Mouse (Mus musculus) liver, embryonic 12.5 days (tissue): ENCODE measurements around the gene Vps51. TPM values are rescaled to one million over a fixed set of nuclear protein-coding genes. Genes with fewer than 3 reads are reported as not detected.

ENCODE experiments used
- ATAC-seq: fragments of 200-750 bp; cut with Nextera tagmentation; 2 replicates; pipeline ENCODE4 v1.8.0; 2017; ENCODE audit warnings: moderate number of reproducible peaks, mild to moderate bottlenecking, moderate library complexity
- H3K27ac ChIP-seq: fragments of 300-500 bp; sonication (generic); 2 replicates; pipeline ENCODE4 v1.5.1; 2016; ENCODE audit warnings: mild to moderate bottlenecking
- H3K27me3 ChIP-seq: fragments of 300-500 bp; sonication (generic); replicated peaks from 2 replicates; pipeline ENCODE4 v1.6.1; 2016; ENCODE audit warnings: mild to moderate bottlenecking, moderate library complexity
- H3K36me3 ChIP-seq: fragments of 300-500 bp; sonication (generic); 2 replicates; pipeline ENCODE4 v1.6.1; 2016; ENCODE audit warnings: mild to moderate bottlenecking, moderate library complexity
- H3K4me1 ChIP-seq: fragments of 300-500 bp; sonication (generic); 2 replicates; pipeline ENCODE4 v1.6.1; 2016
- H3K4me2 ChIP-seq: fragments of 300-500 bp; sonication (generic); 2 replicates; pipeline ENCODE4 v1.6.1; 2016; ENCODE audit warnings: mild to moderate bottlenecking, moderate library complexity
- H3K4me3 ChIP-seq: fragments of 300-500 bp; sonication (generic); 2 replicates; pipeline ENCODE4 v1.5.1; 2016; ENCODE audit warnings: mild to moderate bottlenecking, moderate library complexity
- H3K9ac ChIP-seq: fragments of 300-500 bp; sonication (generic); 2 replicates; pipeline ENCODE4 v1.6.1; 2016; ENCODE audit warnings: mild to moderate bottlenecking, moderate library complexity
- H3K9me3 ChIP-seq: fragments of 300-500 bp; sonication (generic); replicated peaks from 2 replicates; pipeline ENCODE4 v1.6.1; 2016; ENCODE audit warnings: mild to moderate bottlenecking, moderate library complexity
- WGBS: fragments of 180-500 bp; shearing (Covaris S2); methylation state at CpG from one replicate; pipeline ENCODE4 v1.1.7; 2016; ENCODE audit not compliant: insufficient replicate concordance; 5-methylcytosine and 5-hydroxymethylcytosine counted together
- polyA plus RNA-seq: library from polyadenylated mRNA; unstranded; fragments of >200 nt; fragmentation: Nextera tagmentation; extraction: Ambion mirVana; gene quantifications from 2 replicates; pipeline ENCODE4 v1.2.1, GENCODE M21; 2016

The Vps51 gene
- polyA plus RNA-seq, 1 experiment from 2014 or later, result 35.8 TPM

- peaks cover 61% of the 10 kb centered on the region for H3K4me1 ChIP-seq
- H3K27ac ChIP-seq, result peak overlapping the region; percentile 86
- 13% methylated on average over 5 of the region's 5 CpGs for WGBS
- no peaks in the 10 kb centered on the region for H3K9me3 ChIP-seq
- peak overlapping the region; percentile 94 for H3K9ac ChIP-seq
- H3K4me3 ChIP-seq, result peak overlapping the region; percentile 95
- H3K27me3 ChIP-seq, result no peaks in the 10 kb centered on the region
- H3K36me3 ChIP-seq, result peaks cover 57% of the 10 kb centered on the region
- H3K4me2 ChIP-seq, result peak overlapping the region; percentile 86
- ATAC-seq, result no peak
These were observed 18.5 kb downstream of the Vps51 start for GRCm38 (mm10) chr19:6058513-6058912.

GRCm38 (mm10) chr19:6057313-6058096, 19.5 kb downstream of the Vps51 start, which contains the start of the genes Mrpl49 and Fau:
Gene Mrpl49, minus strand, starts transcription at chr19:6057785.
Gene Fau, plus strand, starts transcription at chr19:6057844.
- Histone ChIP-seq H3K9ac (peak within 1 kb of the TSS; percentile 94), H3K36me3 (peaks cover 64% of the 10 kb centered on the region), H3K4me1 (peaks cover 61% of the 10 kb centered on the region), H3K9me3 (no peaks in the 10 kb centered on the region), H3K4me2 (peak within 1 kb of the TSS; percentile 86), H3K4me3 (peak within 1 kb of the TSS; percentile 95), H3K27ac (peak within 1 kb of the TSS; percentile 86), H3K27me3 (no peaks in the 10 kb centered on the region)
- ATAC-seq, result peak; percentile 82
- under 1% methylated on average over 63 of the region's 63 CpGs for WGBS

GRCm38 (mm10) chr19:6056696-6057095, 20.3 kb downstream of the Vps51 start:
- Histone ChIP-seq H3K4me1 (peaks cover 54% of the 10 kb centered on the region), H3K36me3 (peaks cover 72% of the 10 kb centered on the region)

GRCm38 (mm10) chr19:6054296-6054695, 22.7 kb downstream of the Vps51 start:
- Histone ChIP-seq H3K9me3 (no peaks in the 10 kb centered on the region), H3K9ac (no peak overlapping the region), H3K27me3 (no peaks in the 10 kb centered on the region), H3K27ac (0 out of 2 replicates have a peak overlapping the region, but pooled peaks have one; percentile 10), H3K4me2 (no peak overlapping the region), H3K4me3 (no peak overlapping the region), H3K36me3 (peaks cover 82% of the 10 kb centered on the region), H3K4me1 (peaks cover 44% of the 10 kb centered on the region)
- no peak for ATAC-seq
- 74% methylated on average over 5 of the region's 5 CpGs for WGBS

More at GRCm38 (mm10) chr19:6056696-6057095, 20.3 kb downstream of the Vps51 start:
- no peaks in the 10 kb centered on the region for H3K9me3 ChIP-seq
- 55% methylated on average over 4 of the region's 4 CpGs for WGBS
- H3K4me3 ChIP-seq, result peak overlapping the region; percentile 95
- no peak for ATAC-seq
- H3K27ac ChIP-seq, result peak overlapping the region; percentile 86; the same call in 1 of the 2 replicates
- peak overlapping the region; percentile 86 for H3K4me2 ChIP-seq
- H3K27me3 ChIP-seq, result no peaks in the 10 kb centered on the region
- H3K9ac ChIP-seq, result peak overlapping the region; percentile 94

GRCm38 (mm10) chr19:6052516-6052915, 24.5 kb downstream of the Vps51 start:
- ATAC-seq, result no peak
- Histone ChIP-seq H3K27ac (no peak overlapping the region), H3K4me2 (no peak overlapping the region), H3K4me3 (no peak overlapping the region), H3K9me3 (no peaks in the 10 kb centered on the region), H3K27me3 (no peaks in the 10 kb centered on the region), H3K4me1 (peaks cover 52% of the 10 kb centered on the region), H3K36me3 (peaks cover 89% of the 10 kb centered on the region), H3K9ac (no peak overlapping the region)
- 83% methylated on average over 7 of the region's 7 CpGs for WGBS

- H3K4me1 ChIP-seq, result peaks cover 55% of the 10 kb centered on the region
- 54% methylated on average over 11 of the region's 11 CpGs for WGBS
- H3K4me3 ChIP-seq, result peak overlapping the region; percentile 97
- peaks cover 64% of the 10 kb centered on the region for H3K36me3 ChIP-seq
- peak overlapping the region; percentile 99 for H3K27ac ChIP-seq
- no peaks in the 10 kb centered on the region for H3K9me3 ChIP-seq
- no peak for ATAC-seq
- peak overlapping the region; percentile 94 for H3K9ac ChIP-seq
- peak overlapping the region; percentile 99 for H3K4me2 ChIP-seq
- no peaks in the 10 kb centered on the region for H3K27me3 ChIP-seq
These were observed 28.2 kb downstream of the Vps51 start for GRCm38 (mm10) chr19:6048681-6049410.

GRCm38 (mm10) chr19:6047899-6048166, 29.2 kb downstream of the Vps51 start:
- Histone ChIP-seq H3K9me3 (no peaks in the 10 kb centered on the region), H3K4me2 (peak overlapping the region; percentile 99), H3K36me3 (peaks cover 54% of the 10 kb centered on the region), H3K27me3 (no peaks in the 10 kb centered on the region), H3K4me1 (peaks cover 46% of the 10 kb centered on the region), H3K9ac (peak overlapping the region; percentile 94), H3K27ac (peak overlapping the region; percentile 99), H3K4me3 (peak overlapping the region; percentile 97)
- WGBS, result 80% methylated on average over 8 of the region's 8 CpGs
- ATAC-seq, result no peak

- Histone ChIP-seq H3K9me3 (no peaks in the 10 kb centered on the region), H3K27ac (peak overlapping the region; percentile 99), H3K27me3 (no peaks in the 10 kb centered on the region), H3K9ac (peak overlapping the region; percentile 94), H3K4me2 (peak overlapping the region; percentile 99), H3K4me3 (peak overlapping the region; percentile 97), H3K36me3 (peaks cover 49% of the 10 kb centered on the region), H3K4me1 (peaks cover 42% of the 10 kb centered on the region)
- peak; percentile 11 for ATAC-seq
- 1% methylated on average over 44 of the region's 44 CpGs for WGBS
These were observed 29.7 kb downstream of the Vps51 start for GRCm38 (mm10) chr19:6047154-6047898.

- peak within 1 kb of the TSS; percentile 94 for H3K9ac ChIP-seq
- no peaks in the 10 kb centered on the region for H3K27me3 ChIP-seq
- peak within 1 kb of the TSS; percentile 99 for H3K4me2 ChIP-seq
- H3K9me3 ChIP-seq, result no peaks in the 10 kb centered on the region
- ATAC-seq, result peak; percentile 88
- peaks cover 42% of the 10 kb centered on the region for H3K4me1 ChIP-seq
- under 1% methylated on average over 65 of the region's 65 CpGs for WGBS
- H3K36me3 ChIP-seq, result peaks cover 41% of the 10 kb centered on the region
- peak within 1 kb of the TSS; percentile 99 for H3K27ac ChIP-seq
- peak within 1 kb of the TSS; percentile 97 for H3K4me3 ChIP-seq
These were observed 30.5 kb downstream of the Vps51 start, which contains the start of gene Syvn1 for GRCm38 (mm10) chr19:6046294-6047153. Gene Syvn1, plus strand, starts transcription at chr19:6046576.

- peak; percentile 51 for ATAC-seq
These were observed 31.4 kb downstream of the Vps51 start for GRCm38 (mm10) chr19:6045366-6046293.

More at GRCm38 (mm10) chr19:6045366-6046293, 31.4 kb downstream of the Vps51 start:
- H3K4me2 ChIP-seq, result peak overlapping the region; percentile 99
- 12% methylated on average over 20 of the region's 20 CpGs for WGBS
- peak overlapping the region; percentile 97 for H3K4me3 ChIP-seq
- no peaks in the 10 kb centered on the region for H3K27me3 ChIP-seq
- peak overlapping the region; percentile 94 for H3K9ac ChIP-seq
- H3K4me1 ChIP-seq, result peaks cover 41% of the 10 kb centered on the region
- peak overlapping the region; percentile 99 for H3K27ac ChIP-seq
- peaks cover 32% of the 10 kb centered on the region for H3K36me3 ChIP-seq
- H3K9me3 ChIP-seq, result no peaks in the 10 kb centered on the region
